Mouse (Mus musculus): ENCODE data around the gene Sox5. TPM values are rescaled to one million over a fixed set of nuclear protein-coding genes. Genes with fewer than 3 reads are reported as not detected.
A peak's percentile ranks its signal among the peaks of the same experiment; 100 is the strongest.

The Sox5 gene
- polyA plus RNA-seq, 1 experiment from 2014 or later = 55.3 TPM

DNA sequence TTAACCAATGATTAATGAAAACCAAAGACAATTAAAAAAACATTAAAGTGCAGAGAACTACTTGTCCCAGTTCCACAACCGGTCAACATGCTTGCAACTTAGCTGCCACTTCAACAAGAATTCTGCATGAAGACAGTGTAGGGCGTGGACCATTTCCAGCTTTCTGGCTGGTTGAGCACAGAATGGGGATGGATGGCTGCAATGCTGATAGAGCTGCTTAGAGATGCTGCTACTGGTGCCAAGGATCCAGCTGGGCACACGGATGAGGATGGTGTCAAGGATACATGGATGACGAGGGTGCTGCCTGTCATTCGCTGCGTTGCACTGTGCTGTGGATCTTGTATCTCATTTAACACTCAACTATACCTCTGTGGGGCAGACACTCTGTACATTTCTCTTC, 106.7 kb downstream of the Sox5 start:
- Histone ChIP-seq H3K36me3 (no peaks in the 10 kb centered on the region), H3K9me3 (no peaks in the 10 kb centered on the region), H3K9ac (no peak overlapping the region), H3K4me1 (peaks cover 4% of the 10 kb centered on the region; the same call in 1 of the 2 replicates), H3K27ac (no peak overlapping the region), H3K27me3 (no peaks in the 10 kb centered on the region), H3K4me2 (replicated peaks) (no peak overlapping the region), H3K4me3 (no peak overlapping the region)
- 91% methylated on average over 6 of the region's 6 CpGs for WGBS
- ATAC-seq (ENCODE audit: insufficient number of reproducible peaks, insufficient read depth, low FRiP score, low TSS enrichment) = no peak

DNA sequence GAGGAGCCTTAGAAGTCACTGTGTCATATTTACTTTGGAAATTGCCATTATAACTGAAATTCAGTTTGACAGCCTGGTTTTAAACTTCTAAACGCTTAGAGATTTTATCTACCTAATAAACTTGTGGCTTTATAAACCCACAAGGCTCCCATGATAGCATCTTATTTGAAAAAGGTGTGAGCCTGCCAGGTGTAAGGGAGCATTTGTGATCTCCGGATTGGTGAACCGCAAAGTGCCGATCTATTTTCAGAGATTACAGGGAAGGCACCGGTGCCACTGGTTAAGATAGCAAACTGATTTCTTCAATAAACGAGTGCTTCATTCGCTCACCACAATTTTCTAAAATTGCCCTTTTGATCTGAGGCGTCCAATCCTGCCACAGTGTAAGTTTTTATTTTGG, 107.9 kb downstream of the Sox5 start:
- no peak overlapping the region for H3K27ac ChIP-seq
- no peak overlapping the region for H3K9ac ChIP-seq
- 61% methylated on average over 8 of the region's 8 CpGs for WGBS
- no peaks in the 10 kb centered on the region for H3K9me3 ChIP-seq
- no peak overlapping the region for H3K4me2 ChIP-seq (replicated peaks)
- ATAC-seq (ENCODE audit: insufficient number of reproducible peaks, insufficient read depth, low FRiP score, low TSS enrichment) = no peak
- H3K27me3 ChIP-seq = no peaks in the 10 kb centered on the region
- H3K36me3 ChIP-seq = no peaks in the 10 kb centered on the region
- H3K4me3 ChIP-seq = no peak overlapping the region
- H3K4me1 ChIP-seq = peaks cover 3% of the 10 kb centered on the region; the same call in 1 of the 2 replicates

DNA sequence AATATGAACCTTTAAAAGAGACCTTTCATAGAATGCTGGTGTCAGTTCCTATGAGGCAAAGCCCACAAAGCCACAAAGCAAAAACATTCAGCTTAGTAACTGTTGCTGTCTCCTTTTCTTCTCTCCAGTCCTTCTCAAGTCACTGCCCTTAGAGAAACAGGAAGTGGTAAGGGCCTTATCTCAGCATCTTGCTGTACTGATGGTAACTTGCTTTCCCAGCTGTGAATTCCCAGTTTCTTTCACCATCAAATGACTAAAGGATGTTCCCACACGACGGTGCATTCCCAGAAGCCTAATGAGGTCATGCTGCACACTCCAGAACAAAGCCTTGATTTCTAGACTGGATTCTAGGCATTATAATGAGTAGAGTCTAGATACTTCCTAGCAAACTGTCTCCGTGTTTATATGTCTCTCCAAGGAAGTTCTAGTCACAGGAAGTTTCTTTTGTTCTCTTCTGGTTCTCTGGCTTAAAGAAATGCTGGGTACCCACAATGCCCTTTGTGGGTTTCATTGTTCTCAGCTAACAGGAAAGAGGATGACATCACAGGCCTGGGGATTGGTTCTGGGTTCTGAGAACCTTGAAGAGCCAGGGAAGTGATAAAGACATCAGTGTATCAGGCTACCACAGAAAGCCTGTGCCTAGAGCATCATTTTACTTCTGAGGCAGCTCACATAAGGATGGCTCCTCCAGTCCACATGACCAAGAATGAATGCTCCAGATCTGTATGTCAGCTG, 111.2 kb downstream of the Sox5 start:
- H3K4me2 ChIP-seq (replicated peaks) = no peak overlapping the region
- H3K27me3 ChIP-seq = no peaks in the 10 kb centered on the region
- H3K36me3 ChIP-seq = no peaks in the 10 kb centered on the region
- 50% methylated on average over 3 of the region's 3 CpGs for WGBS
- no peak overlapping the region for H3K9ac ChIP-seq
- ATAC-seq (ENCODE audit: insufficient number of reproducible peaks, insufficient read depth, low FRiP score, low TSS enrichment) = no peak
- no peaks in the 10 kb centered on the region for H3K4me1 ChIP-seq
- H3K4me3 ChIP-seq = no peak overlapping the region
- no peak overlapping the region for H3K27ac ChIP-seq
- 0 out of 2 replicates have a peak, but pooled peaks cover 3% of the 10 kb centered on the region for H3K9me3 ChIP-seq

DNA sequence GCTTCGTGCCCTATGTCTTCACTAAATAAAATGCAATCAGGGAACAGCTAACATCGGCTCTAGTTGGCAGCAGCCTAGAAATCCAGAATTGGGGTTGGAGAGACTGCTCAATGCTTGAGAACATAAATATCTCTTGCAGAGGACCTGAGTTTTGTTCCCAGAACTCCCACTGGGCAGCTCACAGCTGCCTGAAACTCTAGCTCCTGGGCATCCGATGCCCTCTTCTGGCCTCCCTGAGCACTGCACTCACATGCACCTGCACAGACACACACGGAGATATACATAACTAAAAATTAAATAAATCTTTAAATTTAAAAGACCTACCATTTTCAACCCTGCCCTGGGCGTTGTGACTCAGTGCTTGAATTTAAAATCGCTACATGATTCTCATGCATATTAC, 115.2 kb downstream of the Sox5 start:
- Histone ChIP-seq H3K4me2 (replicated peaks) (no peak overlapping the region), H3K4me1 (no peaks in the 10 kb centered on the region), H3K36me3 (no peaks in the 10 kb centered on the region), H3K27me3 (no peaks in the 10 kb centered on the region), H3K27ac (no peak overlapping the region), H3K9ac (no peak overlapping the region), H3K9me3 (0 out of 2 replicates have a peak, but pooled peaks cover 3% of the 10 kb centered on the region), H3K4me3 (no peak overlapping the region)
- ATAC-seq (ENCODE audit: insufficient number of reproducible peaks, insufficient read depth, low FRiP score, low TSS enrichment) = no peak
- WGBS = 92% methylated on average over 6 of the region's 6 CpGs

DNA sequence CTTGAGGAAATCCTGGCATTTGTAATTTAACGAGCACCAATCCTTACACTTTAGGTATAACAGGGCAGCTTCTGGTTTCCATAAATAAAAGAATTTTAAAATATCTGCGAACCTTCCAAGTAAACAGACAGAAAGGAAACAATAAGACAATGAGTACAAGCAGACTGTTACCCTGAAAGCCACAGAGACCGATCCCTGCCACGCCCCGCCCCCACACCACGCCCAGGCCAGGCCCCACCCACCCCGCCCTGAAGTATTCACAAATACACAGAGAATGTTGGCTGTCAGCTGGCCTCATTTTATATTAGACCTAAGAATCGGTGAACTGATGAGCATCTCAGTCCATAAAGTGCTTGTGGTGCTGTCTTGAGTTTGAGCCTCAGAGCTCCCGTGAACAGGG, 117.0 kb downstream of the Sox5 start:
- H3K36me3 ChIP-seq = no peaks in the 10 kb centered on the region
- no peaks in the 10 kb centered on the region for H3K27me3 ChIP-seq
- no peak overlapping the region for H3K4me2 ChIP-seq (replicated peaks)
- 0 out of 2 replicates have a peak, but pooled peaks cover 3% of the 10 kb centered on the region for H3K9me3 ChIP-seq
- H3K9ac ChIP-seq = no peak overlapping the region
- WGBS = 83% methylated on average over 9 of the region's 9 CpGs
- no peak for ATAC-seq (ENCODE audit: insufficient number of reproducible peaks, insufficient read depth, low FRiP score, low TSS enrichment)
- no peak overlapping the region for H3K4me3 ChIP-seq
- peaks cover 15% of the 10 kb centered on the region; the same call in 1 of the 2 replicates for H3K4me1 ChIP-seq
- no peak overlapping the region for H3K27ac ChIP-seq

DNA sequence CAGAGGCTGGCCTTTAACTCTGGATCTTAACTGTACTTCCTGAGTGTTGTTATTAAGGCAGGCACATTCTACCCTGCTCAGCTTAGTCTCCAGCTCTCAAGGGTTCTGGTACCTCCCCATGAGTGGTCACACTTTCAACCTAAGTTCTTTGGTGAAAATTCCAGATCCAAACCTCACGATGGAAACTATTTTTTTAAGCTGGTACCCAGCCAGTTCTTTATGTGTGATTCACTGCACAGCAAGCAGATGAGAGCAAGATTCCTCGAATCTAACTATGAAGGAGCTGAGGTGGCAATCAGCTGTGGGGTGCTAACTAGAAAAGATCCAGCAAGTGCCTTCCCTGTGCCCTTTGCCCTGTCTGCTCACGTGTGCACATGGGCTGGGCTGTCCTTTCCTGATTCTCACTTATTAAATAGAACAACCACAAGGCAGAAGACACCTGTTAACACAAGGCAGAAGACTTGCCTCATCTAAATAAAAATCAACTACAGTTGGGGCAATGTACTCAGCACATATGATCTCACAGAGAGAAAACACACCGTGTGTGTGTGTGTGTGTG, 118.2 kb downstream of the Sox5 start:
- Histone ChIP-seq H3K4me1 (peaks cover 19% of the 10 kb centered on the region; the same call in 1 of the 2 replicates), H3K9me3 (0 out of 2 replicates have a peak, but pooled peaks cover 3% of the 10 kb centered on the region), H3K4me2 (replicated peaks) (no peak overlapping the region), H3K27me3 (no peaks in the 10 kb centered on the region), H3K36me3 (no peaks in the 10 kb centered on the region), H3K27ac (no peak overlapping the region), H3K4me3 (no peak overlapping the region), H3K9ac (no peak overlapping the region)
- ATAC-seq (ENCODE audit: insufficient number of reproducible peaks, insufficient read depth, low FRiP score, low TSS enrichment) = no peak
- WGBS = 79% methylated on average over 4 of the region's 4 CpGs

DNA sequence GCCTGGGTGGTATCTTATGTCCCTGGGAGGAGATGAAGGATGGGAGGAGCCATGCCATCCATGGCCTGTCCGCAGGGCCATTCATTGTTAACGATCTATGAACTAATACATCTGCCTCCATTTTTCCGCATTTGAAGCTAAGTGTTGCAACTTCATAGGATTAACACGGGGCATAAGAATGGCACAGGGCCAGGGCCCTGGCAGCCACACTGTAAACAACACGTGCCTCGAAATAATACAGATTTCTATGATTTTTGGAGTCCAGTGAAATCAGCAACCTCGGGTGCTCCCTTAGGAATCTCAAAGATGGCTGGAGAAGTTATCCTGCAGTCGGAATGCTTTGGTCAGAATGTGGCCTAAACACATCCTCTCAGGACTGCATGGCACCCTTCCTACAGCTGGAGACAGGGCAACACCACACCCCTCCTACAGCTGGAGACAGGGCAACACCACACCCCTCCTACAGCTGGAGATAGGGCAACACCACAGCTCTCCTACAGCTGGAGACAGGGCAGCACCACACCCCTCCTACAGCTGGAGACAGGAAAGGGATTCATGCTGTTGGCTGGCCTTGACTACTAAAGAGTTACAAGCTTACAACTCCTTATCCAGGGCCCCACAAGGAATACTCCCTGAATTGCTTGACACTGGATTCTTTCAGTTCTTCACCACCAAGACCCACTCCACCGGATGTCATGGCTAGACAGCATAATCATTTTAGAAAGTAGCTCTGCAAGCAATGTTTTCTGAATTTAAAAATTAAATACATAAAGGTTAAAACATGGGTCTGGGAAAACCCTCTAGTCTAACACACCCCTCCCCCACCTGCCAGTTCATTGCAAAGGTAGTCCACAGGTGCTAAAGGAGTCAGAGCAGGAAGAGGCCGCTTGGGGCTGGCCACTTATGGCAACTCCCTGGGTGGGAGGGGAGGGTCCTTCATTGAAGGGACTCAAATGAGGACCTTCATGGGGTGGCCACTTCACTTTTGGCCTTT, 122.4 kb downstream of the Sox5 start:
- Histone ChIP-seq H3K27me3 (no peaks in the 10 kb centered on the region), H3K36me3 (no peaks in the 10 kb centered on the region), H3K9me3 (no peaks in the 10 kb centered on the region), H3K4me3 (no peak overlapping the region), H3K4me2 (replicated peaks) (no peak overlapping the region), H3K9ac (no peak overlapping the region), H3K4me1 (peaks cover 19% of the 10 kb centered on the region; the same call in 1 of the 2 replicates), H3K27ac (no peak overlapping the region)
- ATAC-seq (ENCODE audit: insufficient number of reproducible peaks, insufficient read depth, low FRiP score, low TSS enrichment) = 0 out of 2 replicates have a peak, but pooled peaks have one; percentile 47
- 81% methylated on average over 10 of the region's 10 CpGs for WGBS

DNA sequence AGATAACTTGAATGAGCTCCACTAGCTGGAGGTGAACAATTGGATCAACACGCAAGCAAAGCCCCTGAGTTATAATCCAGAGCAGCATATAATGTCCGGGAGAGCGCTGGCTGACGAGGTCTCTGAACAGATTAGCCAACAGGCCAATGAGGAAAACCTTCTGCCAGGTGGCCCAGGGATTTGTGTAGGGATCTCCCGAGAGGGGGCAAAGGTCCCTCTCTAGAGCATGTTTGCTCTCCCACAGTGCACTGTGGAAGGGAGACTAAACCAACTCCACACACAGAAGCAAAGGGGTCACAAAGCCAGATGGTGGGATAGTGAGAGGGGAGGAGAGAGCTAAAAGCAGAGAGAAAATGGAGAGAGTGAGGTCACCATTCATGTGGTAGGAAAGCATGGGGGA, 128.9 kb downstream of the Sox5 start:
- Histone ChIP-seq H3K36me3 (no peaks in the 10 kb centered on the region), H3K27me3 (no peaks in the 10 kb centered on the region), H3K9ac (no peak overlapping the region), H3K9me3 (no peaks in the 10 kb centered on the region), H3K4me1 (peaks cover 3% of the 10 kb centered on the region; the same call in 1 of the 2 replicates), H3K4me3 (no peak overlapping the region), H3K27ac (no peak overlapping the region), H3K4me2 (replicated peaks) (no peak overlapping the region)
- 68% methylated on average over 5 of the region's 5 CpGs for WGBS
- ATAC-seq (ENCODE audit: insufficient number of reproducible peaks, insufficient read depth, low FRiP score, low TSS enrichment) = no peak

DNA sequence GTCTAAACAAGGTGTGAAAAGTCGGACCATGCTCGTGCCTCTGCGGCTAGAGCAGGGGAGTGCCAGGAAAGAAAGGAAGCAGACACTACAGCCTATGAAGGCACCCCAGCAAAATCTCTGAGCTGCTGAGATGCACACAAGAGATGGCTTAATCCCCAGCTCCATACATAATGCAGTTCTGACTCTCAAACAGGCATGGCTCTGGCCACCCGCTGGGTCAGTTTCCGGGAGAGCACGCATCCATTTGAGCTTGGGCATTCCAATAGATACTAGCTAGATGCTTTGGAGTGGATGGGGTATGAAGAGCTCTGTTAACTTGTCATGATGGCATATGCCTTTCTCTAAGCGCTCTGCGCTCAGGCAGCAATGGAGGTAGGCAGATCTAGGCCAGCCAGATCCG, 132.9 kb downstream of the Sox5 start:
- Histone ChIP-seq H3K9me3 (0 out of 2 replicates have a peak, but pooled peaks cover 2% of the 10 kb centered on the region), H3K4me2 (replicated peaks) (no peak overlapping the region), H3K9ac (no peak overlapping the region), H3K27me3 (no peaks in the 10 kb centered on the region), H3K27ac (no peak overlapping the region), H3K4me3 (no peak overlapping the region), H3K4me1 (peaks cover 3% of the 10 kb centered on the region; the same call in 1 of the 2 replicates), H3K36me3 (no peaks in the 10 kb centered on the region)
- 75% methylated on average over 9 of the region's 9 CpGs for WGBS
- ATAC-seq (ENCODE audit: insufficient number of reproducible peaks, insufficient read depth, low FRiP score, low TSS enrichment) = no peak

DNA sequence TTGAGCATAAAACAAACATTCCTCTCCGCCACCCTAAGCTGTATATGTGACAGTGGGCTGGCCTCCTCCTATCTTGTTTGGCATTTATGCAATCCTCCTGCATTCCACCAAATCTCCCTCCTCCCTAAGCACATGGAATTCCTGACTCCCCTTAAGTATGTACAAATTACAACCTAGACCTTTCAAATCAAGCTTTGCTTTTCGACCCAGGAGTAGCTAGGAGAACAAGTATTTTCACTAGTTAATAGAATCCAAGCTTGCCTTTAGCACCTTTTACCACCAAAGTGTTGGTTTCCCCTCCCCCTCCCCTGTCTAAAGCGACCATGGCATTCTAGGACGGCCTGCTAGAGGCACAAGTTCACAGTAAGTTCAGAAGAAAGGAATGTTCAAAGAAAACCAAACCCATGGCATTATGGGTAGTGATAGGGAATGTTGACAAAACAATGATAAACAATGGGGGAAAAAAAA, 133.6 kb downstream of the Sox5 start:
- Histone ChIP-seq H3K4me2 (replicated peaks) (no peak overlapping the region), H3K4me1 (peaks cover 3% of the 10 kb centered on the region; the same call in 1 of the 2 replicates), H3K9ac (no peak overlapping the region), H3K27me3 (no peaks in the 10 kb centered on the region), H3K27ac (no peak overlapping the region), H3K36me3 (no peaks in the 10 kb centered on the region), H3K4me3 (no peak overlapping the region), H3K9me3 (0 out of 2 replicates have a peak, but pooled peaks cover 2% of the 10 kb centered on the region)
- WGBS = 29% methylated on average over 4 of the region's 4 CpGs
- ATAC-seq (ENCODE audit: insufficient number of reproducible peaks, insufficient read depth, low FRiP score, low TSS enrichment) = peak; percentile 47; the same call in 1 of the 2 replicates

DNA sequence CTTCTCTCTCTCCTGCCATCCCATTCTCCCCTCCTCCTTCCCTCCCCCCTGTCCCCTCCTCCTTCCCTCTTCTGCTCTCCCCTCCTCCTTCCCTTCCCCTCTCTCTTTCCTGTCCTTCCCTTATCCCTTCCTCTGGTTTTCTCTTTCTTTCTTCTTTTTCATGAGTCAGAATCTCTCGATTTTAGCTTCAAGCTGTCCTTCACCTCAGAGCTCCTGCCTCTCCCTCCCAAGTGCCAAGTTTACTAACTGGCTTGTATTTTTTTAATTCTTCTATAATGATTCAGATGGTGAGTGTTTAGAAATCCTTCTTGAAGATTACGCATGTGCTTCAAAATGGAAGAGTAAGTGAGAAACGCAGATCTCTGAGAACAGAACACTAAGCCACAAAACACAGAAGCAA, 135.4 kb downstream of the Sox5 start:
- H3K9ac ChIP-seq = no peak overlapping the region
- peaks cover 3% of the 10 kb centered on the region; the same call in 1 of the 2 replicates for H3K4me1 ChIP-seq
- no peaks in the 10 kb centered on the region for H3K27me3 ChIP-seq
- H3K4me3 ChIP-seq = no peak overlapping the region
- H3K27ac ChIP-seq = no peak overlapping the region
- no peaks in the 10 kb centered on the region for H3K36me3 ChIP-seq
- H3K9me3 ChIP-seq = 0 out of 2 replicates have a peak, but pooled peaks cover 2% of the 10 kb centered on the region
- H3K4me2 ChIP-seq (replicated peaks) = no peak overlapping the region
- no peak for ATAC-seq (ENCODE audit: insufficient number of reproducible peaks, insufficient read depth, low FRiP score, low TSS enrichment)
- WGBS = 92% methylated on average over 3 of the region's 3 CpGs

Data from embryonic facial prominence, embryonic 12.5 days (tissue).